Mouse (Mus musculus) liver, embryonic 11.5 days (tissue): ENCODE results near the gene Zfp287. TPM values are rescaled to one million over a fixed set of nuclear protein-coding genes. Genes with fewer than 3 reads are reported as not detected.

Source experiments
- ATAC-seq: fragments of 200-750 bp; cut with Nextera tagmentation; replicated peaks from 2 replicates; pipeline ENCODE4 v1.8.0; 2017; ENCODE audit warnings: moderate number of reproducible peaks, mild to moderate bottlenecking, moderate TSS enrichment, moderate library complexity; ENCODE audit not compliant: low FRiP score
- DNase-seq: peaks from one replicate; pipeline ENCODE4 v3.0.0-alpha.2; 2017; ENCODE audit warnings: low spot score
- H3K27ac ChIP-seq: fragments of 300-500 bp; sonication (generic); 2 replicates; pipeline ENCODE4 v1.5.1; 2014; ENCODE audit warnings: mild to moderate bottlenecking, low read depth, low read length, control low read depth
- H3K27me3 ChIP-seq: fragments of 300-500 bp; sonication (generic); replicated peaks from 2 replicates; pipeline ENCODE4 v1.6.1; 2014; ENCODE audit warnings: low read length, mixed read lengths; ENCODE audit not compliant: control insufficient read depth, insufficient read depth
- H3K36me3 ChIP-seq: fragments of 300-500 bp; sonication (generic); 2 replicates; pipeline ENCODE4 v1.6.1; 2014; ENCODE audit warnings: mild to moderate bottlenecking, low read length, moderate library complexity, mixed read lengths; ENCODE audit not compliant: control insufficient read depth, insufficient read depth
- H3K4me1 ChIP-seq: fragments of 300-500 bp; sonication (generic); replicated peaks from 2 replicates; pipeline ENCODE4 v1.6.1; 2014; ENCODE audit warnings: low read length, mixed read lengths; ENCODE audit not compliant: control insufficient read depth, insufficient read depth
- H3K4me2 ChIP-seq: fragments of 300-500 bp; sonication (generic); 2 replicates; pipeline ENCODE4 v1.6.1; 2014; ENCODE audit warnings: mild to moderate bottlenecking, control low read depth, moderate library complexity
- H3K4me3 ChIP-seq: fragments of 300-500 bp; sonication (generic); 2 replicates; pipeline ENCODE4 v1.5.1; 2014; ENCODE audit warnings: low read depth, low read length, control low read depth
- H3K9ac ChIP-seq: fragments of 300-500 bp; sonication (generic); 2 replicates; pipeline ENCODE4 v1.6.1; 2014; ENCODE audit warnings: low read depth, low read length, control low read depth
- H3K9me3 ChIP-seq: fragments of 300-500 bp; sonication (generic); 2 replicates; pipeline ENCODE4 v1.6.1; 2016; ENCODE audit warnings: low read length, inconsistent platforms, mixed read lengths; ENCODE audit not compliant: control insufficient read depth
- WGBS: fragments of 180-500 bp; shearing (Covaris S2); extraction: QIAGEN DNeasy Blood & Tissue Kit; methylation state at CpG from one replicate; pipeline ENCODE4 v1.1.7; 2014; 5-methylcytosine and 5-hydroxymethylcytosine counted together
- polyA plus RNA-seq: library from polyadenylated mRNA; unstranded; fragments of >200 nt; fragmentation: Nextera tagmentation; extraction: Ambion mirVana; gene quantifications from 2 replicates; pipeline ENCODE4 v1.2.1, GENCODE M21; 2014

Gene Zfp287
- 2.6 TPM in 2 replicates for polyA plus RNA-seq

- H3K9ac ChIP-seq: peak within 1 kb of the TSS; percentile 47; the same call in 1 of the 2 replicates
- 1% methylated on average over 48 of the region's 48 CpGs for WGBS
- H3K9me3 ChIP-seq: no peaks in the 10 kb centered on the region
- H3K4me1 ChIP-seq: no peaks in the 10 kb centered on the region
- ATAC-seq (peak; percentile 60), DNase-seq (peak; percentile 74)
- no peak within 1 kb of the TSS for H3K27ac ChIP-seq
- peak within 1 kb of the TSS; percentile 79 for H3K4me2 ChIP-seq
- H3K27me3 ChIP-seq: peaks cover 11% of the 10 kb centered on the region
- H3K36me3 ChIP-seq: no peaks in the 10 kb centered on the region
- H3K4me3 ChIP-seq: peak within 1 kb of the TSS; percentile 63
Observed at GRCm38 (mm10) chr11:62731311-62732021, at the start of gene Zfp287. TSS of gene Zfp287 (minus strand) at chr11:62731905.

- Histone ChIP-seq H3K4me2 (no peak overlapping the region), H3K4me1 (no peaks in the 10 kb centered on the region), H3K27me3 (no peaks in the 10 kb centered on the region), H3K4me3 (no peak overlapping the region), H3K36me3 (peaks cover 19% of the 10 kb centered on the region), H3K9me3 (peaks cover 28% of the 10 kb centered on the region), H3K27ac (no peak overlapping the region), H3K9ac (no peak overlapping the region)
- ATAC-seq: no peak
- WGBS: 82% methylated on average over 7 of the region's 7 CpGs
- DNase-seq: no peak
Observed at GRCm38 (mm10) chr11:62776510-62776909, 44.8 kb upstream of the Zfp287 start.

GRCm38 (mm10) chr11:62760755-62761457 lies 29.2 kb upstream of the Zfp287 start:
- peaks cover 3% of the 10 kb centered on the region; the same call in 1 of the 2 replicates for H3K27me3 ChIP-seq
- no peak for ATAC-seq
- H3K4me2 ChIP-seq: no peak overlapping the region
- H3K4me1 ChIP-seq: no peaks in the 10 kb centered on the region
- H3K9ac ChIP-seq: no peak overlapping the region
- H3K27ac ChIP-seq: no peak overlapping the region
- no peaks in the 10 kb centered on the region for H3K36me3 ChIP-seq
- WGBS: 65% methylated on average over 9 of the region's 9 CpGs
- H3K9me3 ChIP-seq: no peaks in the 10 kb centered on the region
- H3K4me3 ChIP-seq: no peak overlapping the region
- DNase-seq: no peak

GRCm38 (mm10) chr11:62758491-62758890 lies 26.8 kb upstream of the Zfp287 start:
- WGBS: 91% methylated on average over 11 of the region's 11 CpGs
- peaks cover 6% of the 10 kb centered on the region; the same call in 1 of the 2 replicates for H3K27me3 ChIP-seq
- ATAC-seq (no peak), DNase-seq (no peak)
- no peaks in the 10 kb centered on the region for H3K9me3 ChIP-seq
- H3K9ac ChIP-seq: no peak overlapping the region
- H3K27ac ChIP-seq: no peak overlapping the region
- no peak overlapping the region for H3K4me2 ChIP-seq
- no peaks in the 10 kb centered on the region for H3K4me1 ChIP-seq
- H3K4me3 ChIP-seq: no peak overlapping the region
- H3K36me3 ChIP-seq: no peaks in the 10 kb centered on the region

GRCm38 (mm10) chr11:62757906-62758305 lies 26.2 kb upstream of the Zfp287 start:
- WGBS: 72% methylated on average over 6 of the region's 6 CpGs

GRCm38 (mm10) chr11:62757143-62757507 lies 25.4 kb upstream of the Zfp287 start:
- H3K27ac ChIP-seq: no peak overlapping the region
- peak overlapping the region; percentile 56 for H3K4me2 ChIP-seq
- WGBS: 9% methylated on average over 7 of the region's 7 CpGs
- no peaks in the 10 kb centered on the region for H3K9me3 ChIP-seq
- H3K4me1 ChIP-seq: no peaks in the 10 kb centered on the region
- H3K36me3 ChIP-seq: no peaks in the 10 kb centered on the region
- H3K27me3 ChIP-seq: peaks cover 9% of the 10 kb centered on the region
- DNase-seq (no peak), ATAC-seq (no peak)
- H3K4me3 ChIP-seq: peak overlapping the region; percentile 15; the same call in 1 of the 2 replicates
- H3K9ac ChIP-seq: no peak overlapping the region

More at GRCm38 (mm10) chr11:62757906-62758305, 26.2 kb upstream of the Zfp287 start:
- H3K9ac ChIP-seq: no peak overlapping the region
- no peak overlapping the region for H3K4me3 ChIP-seq
- DNase-seq (no peak), ATAC-seq (no peak)
- no peaks in the 10 kb centered on the region for H3K9me3 ChIP-seq
- H3K36me3 ChIP-seq: no peaks in the 10 kb centered on the region
- peaks cover 6% of the 10 kb centered on the region; the same call in 1 of the 2 replicates for H3K27me3 ChIP-seq
- no peaks in the 10 kb centered on the region for H3K4me1 ChIP-seq
- no peak overlapping the region for H3K27ac ChIP-seq
- no peak overlapping the region for H3K4me2 ChIP-seq

- WGBS: 7% methylated on average over 36 of the region's 36 CpGs
- no peak overlapping the region for H3K9ac ChIP-seq
- peak overlapping the region; percentile 56 for H3K4me2 ChIP-seq
- H3K27ac ChIP-seq: no peak overlapping the region
- no peaks in the 10 kb centered on the region for H3K36me3 ChIP-seq
- DNase-seq (peak; percentile 85), ATAC-seq (peak; percentile 99)
- H3K4me3 ChIP-seq: peak overlapping the region; percentile 15; the same call in 1 of the 2 replicates
- H3K9me3 ChIP-seq: no peaks in the 10 kb centered on the region
- no peaks in the 10 kb centered on the region for H3K4me1 ChIP-seq
- H3K27me3 ChIP-seq: peaks cover 12% of the 10 kb centered on the region
Observed at GRCm38 (mm10) chr11:62756456-62757142, 24.9 kb upstream of the Zfp287 start.

GRCm38 (mm10) chr11:62752780-62753179 lies 21.1 kb upstream of the Zfp287 start, which contains the start of gene Gm10428:
TSS of gene Gm10428 (plus strand) at chr11:62753100.
- 83% methylated on average over 8 of the region's 8 CpGs for WGBS
- ATAC-seq: no peak

More at GRCm38 (mm10) chr11:62752780-62753179, 21.1 kb upstream of the Zfp287 start, which contains the start of gene Gm10428:
- H3K9me3 ChIP-seq: no peaks in the 10 kb centered on the region
- H3K27me3 ChIP-seq: peaks cover 22% of the 10 kb centered on the region
- no peaks in the 10 kb centered on the region for H3K36me3 ChIP-seq
- H3K9ac ChIP-seq: no peak within 1 kb of the TSS
- no peaks in the 10 kb centered on the region for H3K4me1 ChIP-seq
- no peak for DNase-seq
- no peak within 1 kb of the TSS for H3K4me2 ChIP-seq
- no peak within 1 kb of the TSS for H3K27ac ChIP-seq
- no peak within 1 kb of the TSS for H3K4me3 ChIP-seq
